Mouse (Mus musculus) ES-Bruce4 (cell line): ENCODE data around the gene Dcdc2b. TPM values are rescaled to one million over a fixed set of nuclear protein-coding genes. Genes with fewer than 3 reads are reported as not detected.

Experiments used
- H3K27ac ChIP-seq: 2 replicates; pipeline ENCODE4 v1.5.1; 2012; ENCODE audit warnings: low read length, inconsistent platforms; ENCODE audit not compliant: insufficient read depth
- H3K27me3 ChIP-seq: 2 replicates; pipeline ENCODE4 v1.6.1; 2012; ENCODE audit warnings: mild to moderate bottlenecking, low read length, inconsistent platforms; ENCODE audit not compliant: control insufficient read depth, poor library complexity, insufficient read depth, severe bottlenecking
- H3K36me3 ChIP-seq: 2 replicates; pipeline ENCODE4 v1.6.1; 2012; ENCODE audit warnings: inconsistent platforms, mild to moderate bottlenecking, low read length, moderate library complexity; ENCODE audit not compliant: control insufficient read depth, poor library complexity, insufficient read depth, severe bottlenecking
- H3K4me1 ChIP-seq: one replicate; pipeline ENCODE4 v1.8.1; 2011; ENCODE audit warnings: low read length; ENCODE audit not compliant: control insufficient read depth, insufficient read depth
- H3K4me3 ChIP-seq: 2 replicates; pipeline ENCODE4 v1.5.1; 2011; ENCODE audit warnings: low read depth, mild to moderate bottlenecking, low read length
- H3K9ac ChIP-seq: 2 replicates; pipeline ENCODE4 v1.6.1; 2012; ENCODE audit warnings: low read depth, mild to moderate bottlenecking, inconsistent platforms; ENCODE audit not compliant: poor library complexity, severe bottlenecking
- H3K9me3 ChIP-seq: replicated peaks from 2 replicates; pipeline ENCODE4 v1.6.1; 2012; ENCODE audit warnings: mild to moderate bottlenecking, low read length, inconsistent platforms; ENCODE audit not compliant: control insufficient read depth, poor library complexity, insufficient read depth, severe bottlenecking
- CTCF ChIP-seq: IDR thresholded peaks from one replicate; pipeline ENCODE4 v1.8.1; 2011; ENCODE audit warnings: low read depth, low read length
- EP300 ChIP-seq: IDR thresholded peaks from 2 replicates; pipeline ENCODE4 v1.6.1; 2011; ENCODE audit warnings: low read depth, low read length; ENCODE audit not compliant: insufficient read depth
- POLR2A ChIP-seq: IDR thresholded peaks from one replicate; pipeline ENCODE4 v1.8.1; 2011; ENCODE audit warnings: low read length; ENCODE audit not compliant: insufficient read depth
- polyA plus RNA-seq: library from polyadenylated mRNA; stranded (reverse); fragments of >200 nt; gene quantifications from 2 replicates; pipeline ENCODE4 v1.2.4, GENCODE M21; 2011; ENCODE audit warnings: low read depth; ENCODE audit not compliant: missing spikeins, insufficient read depth, insufficient read length

The Dcdc2b gene
- polyA plus RNA-seq, 1 experiment, result 3.0 TPM

GRCm38 (mm10) chr4:129623681-129624091, 9.6 kb upstream of the Dcdc2b start, which contains the start of gene Ccdc28b:
Ccdc28b (minus strand) TSS chr4:129623947.
- no peak within 1 kb of the TSS for H3K27ac ChIP-seq
- H3K9ac ChIP-seq, result peak within 1 kb of the TSS; percentile 64
- H3K27me3 ChIP-seq, result no peaks in the 10 kb centered on the region
- no peaks in the 10 kb centered on the region for H3K9me3 ChIP-seq
- peak within 1 kb of the TSS; percentile 70 for H3K4me3 ChIP-seq
- no peak for TF ChIP-seq CTCF
- TF ChIP-seq EP300, result no peak
- TF ChIP-seq POLR2A, result no peak
- peaks cover 12% of the 10 kb centered on the region for H3K36me3 ChIP-seq
- H3K4me1 ChIP-seq, result peaks cover 6% of the 10 kb centered on the region

- no peak overlapping the region for H3K27ac ChIP-seq
- no peaks in the 10 kb centered on the region for H3K9me3 ChIP-seq
- H3K4me1 ChIP-seq, result peaks cover 6% of the 10 kb centered on the region
- H3K36me3 ChIP-seq, result peaks cover 7% of the 10 kb centered on the region; the same call in 1 of the 2 replicates
- peak overlapping the region; percentile 64 for H3K9ac ChIP-seq
- TF ChIP-seq EP300, result no peak
- TF ChIP-seq POLR2A, result no peak
- TF ChIP-seq CTCF, result no peak
- H3K4me3 ChIP-seq, result peak overlapping the region; percentile 15; the same call in 1 of the 2 replicates
- no peaks in the 10 kb centered on the region for H3K27me3 ChIP-seq
Observed at GRCm38 (mm10) chr4:129622803-129623535, 8.9 kb upstream of the Dcdc2b start.

- Histone ChIP-seq H3K9ac (no peak overlapping the region), H3K9me3 (no peaks in the 10 kb centered on the region), H3K27me3 (no peaks in the 10 kb centered on the region), H3K36me3 (peaks cover under 1% of the 10 kb centered on the region; the same call in 1 of the 2 replicates), H3K4me1 (peaks cover 6% of the 10 kb centered on the region), H3K4me3 (no peak overlapping the region), H3K27ac (no peak overlapping the region)
- TF ChIP-seq EP300 (no peak), CTCF (no peak), POLR2A (no peak)
Observed at GRCm38 (mm10) chr4:129622120-129622802, 8.2 kb upstream of the Dcdc2b start.

GRCm38 (mm10) chr4:129621283-129621841, 7.3 kb upstream of the Dcdc2b start:
- Histone ChIP-seq H3K9me3 (no peaks in the 10 kb centered on the region), H3K4me3 (no peak overlapping the region), H3K27me3 (no peaks in the 10 kb centered on the region), H3K27ac (no peak overlapping the region), H3K4me1 (peaks cover 6% of the 10 kb centered on the region), H3K9ac (no peak overlapping the region), H3K36me3 (no peaks in the 10 kb centered on the region)
- TF ChIP-seq POLR2A (no peak), CTCF (no peak), EP300 (no peak)

- no peak for TF ChIP-seq EP300
- no peaks in the 10 kb centered on the region for H3K9me3 ChIP-seq
- no peak overlapping the region for H3K9ac ChIP-seq
- H3K27me3 ChIP-seq, result no peaks in the 10 kb centered on the region
- no peak overlapping the region for H3K27ac ChIP-seq
- no peaks in the 10 kb centered on the region for H3K36me3 ChIP-seq
- peaks cover 6% of the 10 kb centered on the region for H3K4me1 ChIP-seq
- no peak overlapping the region for H3K4me3 ChIP-seq
Observed at GRCm38 (mm10) chr4:129620419-129621282, 6.6 kb upstream of the Dcdc2b start.
